Mouse (Mus musculus) embryonic facial prominence, embryonic 15.5 days (tissue): ENCODE measurements at regions not wholly inside any gene's neighbourhood (a gene's known extent, or its start where the extent isn't known, plus 50 kb on each side); places are given as distances from the start of the nearest gene placed in this dataset.

Experiments
- ATAC-seq: fragments of 200-750 bp; cut with Nextera tagmentation; 2 replicates; pipeline ENCODE4 v1.8.0; 2017; ENCODE audit warnings: low read depth, moderate TSS enrichment; ENCODE audit not compliant: insufficient number of reproducible peaks, low FRiP score, low TSS enrichment
- H3K27ac ChIP-seq: fragments of 300-500 bp; sonication (generic); replicated peaks from 2 replicates; pipeline ENCODE4 v1.5.1; 2015; ENCODE audit warnings: mild to moderate bottlenecking, inconsistent platforms
- H3K27me3 ChIP-seq: fragments of 300-500 bp; sonication (generic); 2 replicates; pipeline ENCODE4 v1.6.1; 2015; ENCODE audit warnings: inconsistent platforms
- H3K36me3 ChIP-seq: fragments of 300-500 bp; sonication (generic); 2 replicates; pipeline ENCODE4 v1.6.1; 2015; ENCODE audit warnings: mild to moderate bottlenecking, inconsistent platforms
- H3K4me1 ChIP-seq: fragments of 300-500 bp; sonication (generic); 2 replicates; pipeline ENCODE4 v1.6.1; 2015; ENCODE audit warnings: inconsistent platforms
- H3K4me2 ChIP-seq: fragments of 300-500 bp; sonication (generic); replicated peaks from 2 replicates; pipeline ENCODE4 v1.6.1; 2015; ENCODE audit warnings: mild to moderate bottlenecking, inconsistent platforms
- H3K4me3 ChIP-seq: fragments of 300-500 bp; sonication (generic); replicated peaks from 2 replicates; pipeline ENCODE4 v1.5.1; 2015; ENCODE audit warnings: mild to moderate bottlenecking, inconsistent platforms
- H3K9ac ChIP-seq: fragments of 300-500 bp; sonication (generic); 2 replicates; pipeline ENCODE4 v1.6.1; 2015; ENCODE audit warnings: inconsistent platforms
- H3K9me3 ChIP-seq: fragments of 300-500 bp; sonication (generic); replicated peaks from 2 replicates; pipeline ENCODE4 v1.6.1; 2016; ENCODE audit warnings: inconsistent platforms
- WGBS: fragments of 180-500 bp; shearing (Covaris S2); methylation state at CpG from one replicate; pipeline ENCODE4 v1.1.7; 2015; 5-methylcytosine and 5-hydroxymethylcytosine counted together

GRCm38 (mm10) chr1:94217407-94217806 lies 165.1 kb upstream of the Pdcd1 start:
- no peaks in the 10 kb centered on the region for H3K4me1 ChIP-seq
- H3K9ac ChIP-seq = no peak overlapping the region
- H3K36me3 ChIP-seq = no peaks in the 10 kb centered on the region
- H3K27me3 ChIP-seq = no peaks in the 10 kb centered on the region
- no peak overlapping the region for H3K4me3 ChIP-seq
- no peak overlapping the region for H3K4me2 ChIP-seq
- H3K9me3 ChIP-seq = no peaks in the 10 kb centered on the region
- H3K27ac ChIP-seq = no peak overlapping the region
- WGBS = 64% methylated on average over 2 of the region's 2 CpGs
- ATAC-seq = no peak

- no peaks in the 10 kb centered on the region for H3K4me1 ChIP-seq
- WGBS = 82% methylated on average over 4 of the region's 4 CpGs
- no peaks in the 10 kb centered on the region for H3K9me3 ChIP-seq
- H3K4me2 ChIP-seq = no peak overlapping the region
- no peak overlapping the region for H3K4me3 ChIP-seq
- no peak for ATAC-seq
- H3K36me3 ChIP-seq = no peaks in the 10 kb centered on the region
- H3K27me3 ChIP-seq = no peaks in the 10 kb centered on the region
- no peak overlapping the region for H3K9ac ChIP-seq
- H3K27ac ChIP-seq = no peak overlapping the region
These were observed 156.6 kb upstream of the Pdcd1 start for GRCm38 (mm10) chr1:94208929-94209328.

- ATAC-seq = no peak
- H3K9me3 ChIP-seq = no peaks in the 10 kb centered on the region
These were observed 155.5 kb upstream of the Pdcd1 start for GRCm38 (mm10) chr1:94207859-94208258.

GRCm38 (mm10) chr1:94203281-94203680 lies 150.9 kb upstream of the Pdcd1 start:
- WGBS = 85% methylated on average over 3 of the region's 3 CpGs
- Histone ChIP-seq H3K4me2 (no peak overlapping the region), H3K36me3 (no peaks in the 10 kb centered on the region), H3K27ac (no peak overlapping the region), H3K4me1 (no peaks in the 10 kb centered on the region), H3K27me3 (no peaks in the 10 kb centered on the region), H3K9me3 (no peaks in the 10 kb centered on the region), H3K9ac (no peak overlapping the region), H3K4me3 (no peak overlapping the region)
- ATAC-seq = no peak

More at GRCm38 (mm10) chr1:94207859-94208258, 155.5 kb upstream of the Pdcd1 start:
- WGBS = 79% methylated on average over 7 of the region's 7 CpGs
- Histone ChIP-seq H3K4me2 (no peak overlapping the region), H3K27ac (no peak overlapping the region), H3K36me3 (no peaks in the 10 kb centered on the region), H3K27me3 (no peaks in the 10 kb centered on the region), H3K9ac (no peak overlapping the region), H3K4me1 (no peaks in the 10 kb centered on the region), H3K4me3 (no peak overlapping the region)

DNA sequence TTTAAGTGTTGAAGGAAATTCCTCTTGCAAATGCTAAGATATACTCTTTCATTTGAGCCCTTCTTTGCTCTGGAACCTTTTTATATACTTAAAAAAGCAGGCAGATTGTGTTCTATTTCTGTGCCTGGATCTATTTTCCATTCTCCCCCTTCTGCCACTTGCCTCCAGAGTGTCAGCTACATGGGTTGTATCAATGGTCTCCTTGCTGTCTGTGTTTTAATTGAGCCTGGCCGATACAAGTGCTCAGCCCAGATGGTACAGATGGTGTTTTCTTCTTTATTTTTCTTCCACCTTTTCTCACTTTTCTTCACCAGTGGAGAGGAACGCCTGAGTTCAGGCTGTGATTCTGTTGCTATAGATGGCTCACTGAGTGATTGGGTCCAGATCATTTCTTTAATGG lies 131.5 kb upstream of the Pdcd1 start:
- H3K27me3 ChIP-seq = no peaks in the 10 kb centered on the region
- H3K27ac ChIP-seq = no peak overlapping the region
- 70% methylated on average over 2 of the region's 2 CpGs for WGBS
- H3K4me2 ChIP-seq = no peak overlapping the region
- H3K4me3 ChIP-seq = no peak overlapping the region
- no peak overlapping the region for H3K9ac ChIP-seq
- H3K9me3 ChIP-seq = no peaks in the 10 kb centered on the region
- no peak for ATAC-seq
- no peaks in the 10 kb centered on the region for H3K36me3 ChIP-seq
- H3K4me1 ChIP-seq = no peaks in the 10 kb centered on the region

DNA sequence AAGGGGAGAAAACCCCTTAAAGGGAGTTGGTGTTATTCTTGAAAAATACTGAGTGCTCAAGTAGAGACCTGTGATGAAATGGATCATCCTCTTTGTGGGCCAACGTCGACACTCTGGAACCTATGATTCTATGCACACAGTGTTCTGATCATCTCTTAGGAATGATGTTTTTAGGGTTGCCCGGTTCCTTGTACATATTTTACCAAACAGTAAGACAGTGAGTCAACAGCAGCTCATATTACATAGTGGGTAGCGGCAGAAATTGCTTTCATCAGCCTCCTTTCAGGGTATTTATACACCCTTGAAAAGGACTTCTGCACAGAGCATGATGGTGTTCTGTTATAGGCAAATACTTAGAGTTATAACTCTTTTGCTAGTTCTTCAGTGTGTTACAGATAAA lies 97.6 kb upstream of the Pdcd1 start:
- Histone ChIP-seq H3K4me2 (no peak overlapping the region), H3K36me3 (no peaks in the 10 kb centered on the region), H3K4me1 (no peaks in the 10 kb centered on the region), H3K4me3 (no peak overlapping the region), H3K9ac (no peak overlapping the region), H3K27ac (no peak overlapping the region), H3K27me3 (no peaks in the 10 kb centered on the region), H3K9me3 (no peaks in the 10 kb centered on the region)
- ATAC-seq = no peak
- 69% methylated on average over 4 of the region's 4 CpGs for WGBS

- no peak overlapping the region for H3K27ac ChIP-seq
- no peak overlapping the region for H3K4me3 ChIP-seq
- no peaks in the 10 kb centered on the region for H3K9me3 ChIP-seq
- 72% methylated on average over 4 of the region's 4 CpGs for WGBS
- no peaks in the 10 kb centered on the region for H3K27me3 ChIP-seq
- H3K4me2 ChIP-seq = no peak overlapping the region
- no peaks in the 10 kb centered on the region for H3K4me1 ChIP-seq
- H3K36me3 ChIP-seq = no peaks in the 10 kb centered on the region
- no peak for ATAC-seq
- no peak overlapping the region for H3K9ac ChIP-seq
These were observed 94.7 kb upstream of the Pdcd1 start for GRCm38 (mm10) chr1:94147015-94147414.

- Histone ChIP-seq H3K4me1 (no peaks in the 10 kb centered on the region), H3K4me2 (no peak overlapping the region), H3K36me3 (no peaks in the 10 kb centered on the region), H3K9me3 (no peaks in the 10 kb centered on the region), H3K9ac (no peak overlapping the region), H3K4me3 (no peak overlapping the region), H3K27me3 (no peaks in the 10 kb centered on the region), H3K27ac (no peak overlapping the region)
- 71% methylated on average over 3 of the region's 3 CpGs for WGBS
- ATAC-seq = no peak
These were observed 88.2 kb upstream of the Pdcd1 start for GRCm38 (mm10) chr1:94140518-94140917.

DNA sequence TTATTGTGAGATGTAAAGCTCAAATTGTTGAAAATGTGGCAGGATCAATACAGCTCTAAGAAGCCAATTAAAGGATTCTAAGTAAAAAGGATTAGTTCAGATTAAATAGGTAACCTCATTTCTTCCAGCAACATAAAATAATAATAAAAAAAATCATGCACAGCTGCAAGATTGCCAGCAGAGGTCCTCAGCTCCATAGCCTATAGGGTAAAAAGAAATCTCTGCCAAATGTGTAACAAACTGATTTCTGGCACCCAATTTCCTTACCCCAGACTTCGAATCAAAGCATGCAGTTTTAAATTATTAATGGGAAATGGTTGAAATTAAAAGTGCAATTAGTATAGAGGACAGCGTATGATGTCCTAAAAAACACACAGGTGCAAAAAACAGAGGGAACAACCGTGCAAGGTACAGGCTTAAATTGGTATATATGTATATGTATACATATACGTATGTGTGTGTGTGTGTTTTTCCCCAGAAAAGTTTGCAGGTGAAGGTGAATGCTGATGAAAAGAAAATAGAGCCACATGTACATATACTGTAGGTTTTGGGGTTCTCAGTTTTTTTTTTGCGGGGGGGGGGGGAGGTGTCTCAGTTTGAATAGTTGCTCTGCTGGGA lies 87.2 kb upstream of the Pdcd1 start:
- H3K27me3 ChIP-seq = no peaks in the 10 kb centered on the region
- no peaks in the 10 kb centered on the region for H3K4me1 ChIP-seq
- ATAC-seq = no peak
- no peak overlapping the region for H3K4me3 ChIP-seq
- no peak overlapping the region for H3K4me2 ChIP-seq
- 69% methylated on average over 5 of the region's 5 CpGs for WGBS
- H3K36me3 ChIP-seq = no peaks in the 10 kb centered on the region
- no peak overlapping the region for H3K27ac ChIP-seq
- H3K9ac ChIP-seq = no peak overlapping the region
- H3K9me3 ChIP-seq = no peaks in the 10 kb centered on the region

GRCm38 (mm10) chr1:94136731-94137130 lies 84.4 kb upstream of the Pdcd1 start:
- Histone ChIP-seq H3K4me1 (no peaks in the 10 kb centered on the region), H3K36me3 (no peaks in the 10 kb centered on the region), H3K9me3 (no peaks in the 10 kb centered on the region), H3K4me3 (no peak overlapping the region), H3K9ac (no peak overlapping the region), H3K27ac (no peak overlapping the region), H3K4me2 (no peak overlapping the region), H3K27me3 (no peaks in the 10 kb centered on the region)
- no peak for ATAC-seq
- 62% methylated on average over 8 of the region's 8 CpGs for WGBS
